Mouse (Mus musculus) embryo, embryonic 11.5 days (tissue): ENCODE results near the gene Artn.
A peak's percentile ranks its signal among the peaks of the same experiment; 100 is the strongest.

Experiments used
- DNase-seq: peaks from one replicate; pipeline ENCODE4 v3.0.0-alpha.2; 2012; ENCODE audit warnings: low read depth, low spot score

Artn gene

GRCm38 (mm10) chr4:117929391-117929881, at the start of gene Artn:
Artn (minus strand) TSS chr4:117929763.
- no peak for DNase-seq

DNA sequence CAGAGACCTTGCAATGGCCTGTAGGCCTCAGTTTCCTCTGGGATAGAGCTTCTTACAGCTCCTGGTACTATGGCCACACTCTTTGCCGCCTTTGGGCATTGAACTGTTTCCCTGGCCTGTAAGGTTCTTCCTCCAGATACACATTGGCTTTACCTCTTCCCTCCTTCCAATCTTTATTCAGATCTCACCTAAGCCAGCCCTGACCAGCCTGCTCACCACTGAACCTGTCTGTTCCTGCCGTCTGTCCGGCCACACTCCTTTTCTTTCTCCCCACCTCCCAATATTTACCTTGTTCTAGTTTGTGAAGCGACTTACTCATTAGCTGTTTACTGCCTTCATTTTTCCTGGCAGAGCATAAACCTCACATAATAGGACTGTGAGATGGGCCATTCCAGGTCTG, 49.6 kb upstream of the Artn start:
- no peak for DNase-seq

DNA sequence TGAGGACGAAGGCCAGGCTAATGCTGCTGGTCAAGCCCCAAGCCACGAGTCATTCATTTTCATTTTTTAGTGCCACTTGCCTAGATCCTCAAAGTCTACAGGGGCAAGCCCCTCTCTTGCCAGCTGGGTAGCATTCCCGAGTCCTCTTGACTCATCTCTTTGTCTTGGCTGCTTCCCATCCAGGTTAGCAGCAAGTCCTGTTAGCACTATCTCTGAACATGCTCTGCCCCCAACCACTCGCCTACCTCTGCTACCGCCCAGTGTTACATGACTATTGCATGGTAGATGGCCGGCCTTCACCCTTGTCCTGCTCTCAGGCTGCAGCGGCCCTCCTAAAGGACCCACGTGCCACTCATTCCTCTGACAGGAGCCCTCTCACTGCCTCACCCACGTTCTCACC, 48.7 kb upstream of the Artn start:
- DNase-seq: no peak

DNA sequence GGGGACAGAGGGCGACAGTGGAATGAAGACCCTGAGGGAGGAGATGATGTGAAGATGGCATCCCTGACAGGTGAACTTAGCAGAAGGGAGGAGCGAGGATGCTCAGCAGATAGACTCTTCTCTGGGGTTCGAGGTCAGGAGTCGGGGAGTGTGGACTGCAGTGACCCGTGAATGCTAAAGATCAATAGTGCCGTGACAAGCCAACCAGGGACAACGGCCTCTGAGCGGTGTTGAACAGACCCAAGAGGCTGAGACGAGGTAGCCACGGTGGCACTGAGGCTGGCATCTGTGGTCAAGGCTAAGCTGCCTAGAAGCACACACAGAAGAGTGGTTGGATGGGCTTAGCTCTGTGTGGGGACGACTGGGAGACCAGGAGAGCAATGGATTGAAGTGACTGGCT, 48.3 kb upstream of the Artn start:
- DNase-seq: no peak

GRCm38 (mm10) chr4:117977371-117977770, 47.8 kb upstream of the Artn start:
- no peak for DNase-seq

- DNase-seq: no peak
Measured at GRCm38 (mm10) chr4:117975820-117976219, 46.3 kb upstream of the Artn start.

DNA sequence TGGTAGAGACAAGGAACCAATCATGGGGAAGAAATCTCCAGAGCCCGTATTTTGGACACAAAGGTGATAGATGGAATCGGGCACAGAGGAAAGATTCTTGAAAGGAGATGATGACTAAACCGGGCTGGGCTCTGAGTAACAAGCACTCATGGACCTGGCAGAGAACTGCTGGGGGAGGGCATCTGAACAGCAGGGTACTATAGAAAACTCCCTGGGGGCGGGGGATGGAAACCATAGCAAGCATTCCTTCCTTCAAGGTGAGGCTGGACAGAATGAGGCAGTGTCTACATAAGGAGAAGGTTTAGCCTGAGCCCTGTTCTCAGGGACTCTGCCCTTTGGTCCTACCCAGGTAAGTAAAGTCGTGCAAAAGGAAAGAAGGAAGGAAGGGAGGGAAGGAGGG, 45.2 kb upstream of the Artn start:
- DNase-seq: no peak

GRCm38 (mm10) chr4:117972999-117973398, 43.4 kb upstream of the Artn start:
- DNase-seq: no peak

GRCm38 (mm10) chr4:117964346-117965025, 34.9 kb upstream of the Artn start:
- DNase-seq: no peak

DNA sequence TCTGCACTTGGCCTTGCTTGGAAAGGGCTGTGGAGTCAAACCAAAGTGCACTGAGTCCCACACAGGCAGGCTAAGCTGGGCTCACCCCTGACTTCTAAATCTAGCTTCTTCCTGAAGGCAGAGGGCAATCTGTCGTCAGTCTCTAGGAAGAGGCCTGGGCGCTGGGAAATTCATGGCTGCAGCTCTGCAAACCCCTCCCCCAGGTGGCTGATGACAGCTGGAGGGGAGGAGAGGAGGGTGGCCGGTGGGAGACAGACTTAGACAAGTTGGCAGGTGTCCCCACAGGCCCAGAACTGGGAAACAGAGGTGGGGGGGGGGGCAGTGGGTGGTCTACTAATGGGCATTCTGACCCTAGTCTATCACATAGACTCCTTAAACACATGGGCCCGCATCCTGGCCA, 27.9 kb upstream of the Artn start:
- DNase-seq: no peak

DNA sequence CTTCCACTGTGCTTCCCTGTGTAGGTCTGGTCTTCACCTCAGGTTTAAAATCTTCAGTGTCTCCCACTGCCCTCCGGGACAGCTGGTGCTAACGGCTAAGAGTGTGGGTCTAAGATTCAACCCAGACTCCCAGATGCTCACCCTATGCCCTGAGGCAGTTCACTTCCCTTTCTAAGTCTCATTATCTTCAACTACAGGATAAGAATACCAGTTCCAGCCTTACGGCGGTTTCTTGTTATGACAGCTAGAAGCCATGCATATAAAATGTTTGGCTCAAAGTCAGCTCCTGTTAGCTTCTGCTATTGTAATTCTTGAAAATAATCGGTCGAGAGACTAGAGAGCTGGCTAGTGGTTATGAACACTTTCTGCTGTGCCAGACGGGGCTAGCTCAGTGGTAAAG, 17.9 kb upstream of the Artn start:
- no peak for DNase-seq

GRCm38 (mm10) chr4:117946639-117947305, 17.2 kb upstream of the Artn start:
- DNase-seq: no peak

DNA sequence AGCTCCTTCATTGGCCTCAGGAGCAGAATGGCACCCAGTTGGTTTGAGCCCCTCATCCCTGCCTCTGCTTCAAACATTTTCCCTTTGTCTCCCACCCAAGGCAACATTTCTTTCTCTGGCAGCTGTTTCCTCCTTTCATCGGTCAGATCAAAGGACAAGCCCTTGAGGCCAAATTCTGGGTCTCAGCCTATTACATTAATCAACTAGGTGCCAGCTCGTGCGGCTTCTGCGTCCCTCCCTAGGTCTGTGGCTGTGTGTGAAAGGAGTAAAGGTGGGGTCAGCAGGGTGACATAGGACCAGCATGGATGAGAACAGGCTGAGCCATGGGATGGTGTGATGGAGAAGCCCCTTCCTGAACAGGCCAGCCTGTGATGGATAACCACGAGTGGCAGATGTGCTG, 13.8 kb upstream of the Artn start:
- no peak for DNase-seq

GRCm38 (mm10) chr4:117936964-117937363, 7.4 kb upstream of the Artn start:
- no peak for DNase-seq

DNA sequence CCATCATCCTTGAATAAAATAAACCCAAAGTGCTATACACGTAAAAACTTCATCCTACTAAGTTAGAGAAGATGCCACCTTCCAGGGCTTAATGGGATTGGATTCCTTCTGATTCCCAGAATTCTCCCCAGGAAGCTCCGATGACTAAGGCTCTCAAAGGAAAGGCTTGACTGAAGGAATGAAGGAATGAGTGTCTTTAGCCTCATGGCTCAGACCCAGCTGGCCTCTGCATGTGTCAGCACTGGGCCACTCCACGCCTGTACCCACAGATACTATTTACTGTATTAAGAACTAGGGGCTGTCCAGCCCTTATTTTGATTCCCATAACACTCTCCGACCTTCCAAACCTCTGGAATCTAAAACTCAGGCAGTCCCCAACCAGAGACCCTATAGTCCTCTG, 4.5 kb upstream of the Artn start:
- DNase-seq: no peak

DNA sequence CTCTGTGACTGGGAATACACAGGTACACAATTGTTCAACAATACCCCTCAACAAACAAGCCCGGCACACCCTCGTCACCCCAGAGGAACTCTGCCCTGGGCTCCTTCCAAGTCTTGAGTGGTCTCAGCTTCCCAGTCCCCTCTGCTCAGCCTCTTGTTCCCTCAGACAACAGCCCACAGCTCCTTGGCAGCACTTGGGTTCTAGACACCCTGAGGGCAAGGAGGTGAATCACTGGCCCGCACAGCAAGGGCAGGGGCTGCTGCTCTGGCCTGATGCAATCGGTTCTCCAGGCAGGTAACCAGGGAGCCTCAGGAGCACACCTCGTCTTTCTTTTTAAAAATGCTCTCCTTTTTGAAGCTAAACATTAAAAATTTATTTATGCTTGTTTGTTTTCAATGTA, 3.7 kb upstream of the Artn start:
- DNase-seq: no peak

DNA sequence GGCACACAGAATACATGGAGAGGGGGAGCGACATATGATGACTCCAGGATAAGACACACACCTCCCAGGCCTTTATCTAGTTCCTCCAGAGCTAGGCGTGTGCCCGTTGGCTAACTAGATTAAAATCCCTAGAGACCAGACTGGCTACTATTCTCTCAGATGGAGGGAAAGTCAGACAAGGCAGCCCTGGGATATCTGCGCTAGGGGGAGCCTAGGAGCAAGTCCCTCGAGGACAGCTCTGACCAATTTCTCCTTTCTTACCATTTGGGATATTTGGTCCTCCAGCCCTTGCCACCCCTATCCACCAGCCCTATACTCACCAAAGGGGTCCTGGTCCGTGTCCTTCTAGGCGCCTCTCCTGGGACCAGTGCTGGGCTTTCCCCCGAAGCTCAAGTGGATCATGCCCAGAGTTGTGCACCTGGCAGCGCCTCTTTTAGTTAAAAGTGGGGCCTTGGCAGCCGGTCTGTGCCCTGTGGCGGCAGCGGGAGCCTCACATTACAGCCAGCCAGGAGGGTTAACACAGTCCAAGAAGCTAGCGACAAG, 793 bp downstream of the Artn start:
- no peak for DNase-seq

GRCm38 (mm10) chr4:117928234-117928633, 1.3 kb downstream of the Artn start:
- DNase-seq: peak; percentile 59

DNA sequence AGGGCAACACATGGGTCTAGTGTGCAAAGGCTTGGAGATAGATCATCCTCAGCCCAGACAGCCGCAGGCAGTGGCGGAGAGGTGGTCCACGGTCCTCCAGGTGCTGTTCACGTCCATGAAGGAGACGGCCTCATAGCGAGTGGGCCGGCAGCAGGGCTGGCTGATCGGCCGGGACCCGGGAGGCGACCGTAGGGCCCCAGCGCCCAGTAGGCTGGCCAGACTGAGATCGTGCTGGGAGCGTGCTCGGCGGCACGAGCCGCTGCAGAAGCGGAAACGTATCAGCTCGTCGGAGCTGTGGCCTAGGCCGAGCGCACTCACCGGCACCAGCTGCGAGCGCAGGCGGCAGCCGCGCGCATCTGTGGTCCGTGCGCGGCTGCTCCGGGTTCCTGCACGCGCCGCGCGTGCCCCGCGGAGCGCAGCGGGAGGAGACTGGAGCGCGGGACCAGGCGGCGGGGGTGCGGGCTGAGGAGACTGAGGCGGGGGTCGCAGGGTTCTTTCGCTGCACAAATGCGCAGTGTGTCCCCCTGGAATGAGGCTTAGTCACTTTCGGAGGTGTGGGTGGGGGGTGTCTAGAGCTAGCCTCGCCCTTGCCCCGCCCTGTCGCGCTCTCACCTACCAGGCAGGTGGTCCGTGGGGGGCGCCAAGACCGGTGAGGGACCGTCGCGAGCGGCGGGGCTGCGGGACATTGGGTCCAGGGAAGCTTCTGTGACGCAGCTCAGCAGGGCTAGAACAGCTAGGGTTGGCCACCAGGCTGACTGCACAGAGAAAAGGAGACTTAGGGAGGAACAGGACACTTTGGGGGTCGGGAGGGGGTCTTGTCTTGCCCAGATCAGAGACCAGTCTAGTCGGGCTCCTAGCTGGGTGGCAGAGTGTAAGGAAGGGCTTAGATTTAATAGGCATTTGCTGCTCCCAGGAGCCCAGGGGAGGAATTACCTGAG, 2.7 kb downstream of the Artn start:
- DNase-seq: no peak

DNA sequence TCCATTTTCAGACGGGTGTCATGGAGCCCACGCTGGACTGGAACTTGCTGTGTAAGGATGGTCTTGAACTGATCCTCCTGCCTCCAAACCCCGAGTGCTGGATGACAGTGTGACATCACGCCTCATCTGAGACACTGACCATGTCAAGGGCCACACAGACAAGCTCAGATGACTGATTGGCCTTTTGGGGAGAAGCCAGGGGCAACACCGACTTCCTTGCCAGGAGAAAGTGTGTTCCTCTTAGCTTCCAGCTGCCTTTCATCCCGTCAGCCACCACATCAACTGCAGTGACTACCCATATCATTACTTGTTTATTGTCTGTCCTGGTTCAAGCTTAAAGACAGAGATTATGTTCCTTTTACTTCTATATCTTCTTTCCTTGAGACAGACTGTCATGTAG, 4.6 kb downstream of the Artn start:
- DNase-seq: no peak

GRCm38 (mm10) chr4:117923450-117923849, 6.1 kb downstream of the Artn start:
- DNase-seq: no peak

DNA sequence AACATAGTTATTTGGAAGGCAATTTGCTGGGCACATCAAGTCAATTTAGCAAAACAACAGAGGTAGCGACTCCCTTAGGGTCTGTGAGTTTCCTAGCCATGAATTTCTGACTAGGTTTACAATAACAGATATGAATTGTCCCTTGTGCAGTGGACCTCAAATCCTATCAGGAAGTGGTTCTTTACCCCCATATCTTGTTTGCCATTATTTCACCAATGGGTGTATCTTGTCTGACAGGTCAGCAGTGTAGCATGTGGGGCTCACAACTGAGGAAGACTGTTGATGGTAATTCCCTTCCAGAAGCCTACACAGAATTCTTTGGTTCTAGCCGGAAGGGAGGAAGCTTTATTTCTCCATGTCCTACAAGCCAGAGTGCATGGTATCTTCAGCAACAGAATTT, 8.2 kb downstream of the Artn start:
- no peak for DNase-seq
